Mouse (Mus musculus): ENCODE data around the gene Olfr1440.

- TF ChIP-seq CTCF (IDR thresholded peaks at IDR 0.05; ENCODE audit: borderline replicate concordance, control insufficient read depth, extremely low read depth, insufficient read depth, low read length, poor library complexity) (no peak), POLR2A (IDR thresholded peaks at IDR 0.05; ENCODE audit: control insufficient read depth, extremely low read depth, insufficient read depth, low read length, poor library complexity) (no peak)
Observed at GRCm38 (mm10) chr19:12417361-12417760, 30.3 kb downstream of the Olfr1440 start, which contains the start of gene Olfr1441.

Measured in thymus, adult 2 months (tissue).